Comparison of ENCODE assay signal across 17 mouse cellular contexts in the genomic region with DNA sequence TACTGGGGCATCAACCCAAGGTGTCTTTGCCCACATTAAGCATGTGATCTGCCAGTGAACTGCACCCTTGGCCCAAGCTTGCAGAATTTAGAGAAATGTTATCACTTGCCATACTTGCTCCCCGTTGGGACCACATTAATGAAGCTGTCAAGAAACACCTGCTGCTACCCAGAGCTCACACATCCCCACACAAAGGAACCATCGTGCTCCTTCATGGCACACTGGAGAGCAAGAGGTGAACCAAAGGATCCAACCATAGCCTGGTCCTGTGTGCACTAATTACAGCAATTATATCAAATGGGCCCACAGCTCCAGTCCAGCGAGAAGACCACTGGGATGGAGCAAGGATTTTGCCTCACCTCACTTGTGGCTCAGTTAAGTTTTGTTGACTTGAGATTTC.
"Had no signal": no experiment of that assay in that cellular context is flagged by ENCODE, and none has a peak within 500 bp of the region (broad histone marks: within the 10 kb centered on the region; RNA-seq: fewer than 3 reads in every experiment).

No protein-coding gene starts in this region.

- H3K27me3 ChIP-seq: heart, embryonic 12.5 days; hindbrain, embryonic 13.5 days; hindbrain, embryonic 15.5 days; kidney, embryonic 15.5 days; limb, embryonic 13.5 days; limb, embryonic 15.5 days; liver, embryonic 12.5 days had no signal

- H3K36me3 ChIP-seq: heart, embryonic 10.5 days; heart, embryonic 12.5 days; hindbrain, embryonic 13.5 days; hindbrain, embryonic 15.5 days; kidney, embryonic 15.5 days; limb, embryonic 13.5 days; limb, embryonic 15.5 days; liver, embryonic 12.5 days had no signal

- ATAC-seq: hindbrain, postnatal 0 days; intestine, embryonic 16.5 days; liver, embryonic 12.5 days had no signal

- H3K4me2 ChIP-seq: heart, embryonic 12.5 days; hindbrain, embryonic 13.5 days; hindbrain, embryonic 15.5 days; kidney, embryonic 15.5 days; limb, embryonic 13.5 days; limb, embryonic 15.5 days; liver, embryonic 12.5 days had no signal

- DNase-seq: gastrocnemius, postnatal 14 days; gastrocnemius, postnatal 36 days; heart, postnatal 10 days; layer of hippocampus, adult 9-11 months; left cerebral cortex, postnatal 4 days had no signal

- H3K27ac ChIP-seq: heart, embryonic 10.5 days; hindbrain, embryonic 13.5 days; hindbrain, embryonic 15.5 days; hindbrain, postnatal 0 days; kidney, embryonic 15.5 days; kidney, postnatal 0 days; left cerebral cortex, adult 2 months; limb, embryonic 13.5 days; limb, embryonic 15.5 days; liver, embryonic 12.5 days had no signal

- H3K9ac ChIP-seq: heart, embryonic 12.5 days; hindbrain, embryonic 13.5 days; hindbrain, embryonic 15.5 days; kidney, embryonic 15.5 days; limb, embryonic 13.5 days; limb, embryonic 15.5 days; liver, embryonic 12.5 days had no signal

- H3K9me3 ChIP-seq: heart, embryonic 10.5 days; heart, embryonic 12.5 days; hindbrain, embryonic 13.5 days; hindbrain, embryonic 15.5 days; kidney, embryonic 15.5 days; limb, embryonic 13.5 days; limb, embryonic 15.5 days; liver, embryonic 12.5 days had no signal

- H3K4me3 ChIP-seq: heart, embryonic 10.5 days; heart, embryonic 12.5 days; hindbrain, embryonic 13.5 days; hindbrain, embryonic 15.5 days; kidney, embryonic 15.5 days; left cerebral cortex, adult 2 months; limb, embryonic 13.5 days; limb, embryonic 15.5 days; liver, embryonic 12.5 days had no signal

- H3K4me1 ChIP-seq: heart, embryonic 10.5 days; heart, embryonic 12.5 days; hindbrain, embryonic 15.5 days; limb, embryonic 15.5 days; liver, embryonic 12.5 days had no signal
